Mouse (Mus musculus): ENCODE measurements around the gene Igsf3. TPM values are rescaled to one million over a fixed set of nuclear protein-coding genes. Genes with fewer than 3 reads are reported as not detected.
"Not testable (repeated sequence)": the region's sequence is repeated elsewhere in the genome, so short reads cannot be mapped to it uniquely, and the experiment has no call there.

Igsf3 gene
- polyA plus RNA-seq, 1 experiment: 0.12 TPM

GRCm38 (mm10) chr3:101408953-101409750, 32.3 kb downstream of the Igsf3 start:
- Histone ChIP-seq H3K9me3 (ENCODE audit: control insufficient read depth, low read length) (no peaks in the 10 kb centered on the region), H3K4me3 (replicated peaks) (no peak overlapping the region), H3K27me3 (ENCODE audit: control insufficient read depth) (no peaks in the 10 kb centered on the region), H3K36me3 (ENCODE audit: control insufficient read depth) (no peaks in the 10 kb centered on the region), H3K4me1 (ENCODE audit: control insufficient read depth) (peaks cover 18% of the 10 kb centered on the region)
- no peak for TF ChIP-seq TAL1 (IDR thresholded peaks at IDR 0.05; ENCODE audit: low read length)
- no peak for TF ChIP-seq GATA1 (IDR thresholded peaks at IDR 0.05; ENCODE audit: low read length)

- Histone ChIP-seq H3K36me3 (ENCODE audit: control insufficient read depth) (no peaks in the 10 kb centered on the region), H3K9me3 (ENCODE audit: control insufficient read depth, low read length) (no peaks in the 10 kb centered on the region), H3K4me3 (replicated peaks) (no peak overlapping the region), H3K4me1 (ENCODE audit: control insufficient read depth) (peaks cover 15% of the 10 kb centered on the region), H3K27me3 (ENCODE audit: control insufficient read depth) (no peaks in the 10 kb centered on the region)
- TF ChIP-seq TAL1 (IDR thresholded peaks at IDR 0.05; ENCODE audit: low read length): no peak
- no peak for TF ChIP-seq GATA1 (IDR thresholded peaks at IDR 0.05; ENCODE audit: low read length)
Measured at GRCm38 (mm10) chr3:101410202-101410601, 33.3 kb downstream of the Igsf3 start.

GRCm38 (mm10) chr3:101410745-101411144, 33.9 kb downstream of the Igsf3 start:
- Histone ChIP-seq H3K27me3 (ENCODE audit: control insufficient read depth) (no peaks in the 10 kb centered on the region), H3K4me1 (ENCODE audit: control insufficient read depth) (peaks cover 13% of the 10 kb centered on the region), H3K36me3 (ENCODE audit: control insufficient read depth) (no peaks in the 10 kb centered on the region), H3K9me3 (ENCODE audit: control insufficient read depth, low read length) (no peaks in the 10 kb centered on the region), H3K4me3 (replicated peaks) (no peak overlapping the region)
- TF ChIP-seq GATA1 (IDR thresholded peaks at IDR 0.05; ENCODE audit: low read length) (no peak), TAL1 (IDR thresholded peaks at IDR 0.05; ENCODE audit: low read length) (no peak)

- Histone ChIP-seq H3K36me3 (ENCODE audit: control insufficient read depth) (no peaks in the 10 kb centered on the region), H3K9me3 (ENCODE audit: control insufficient read depth, low read length) (no peaks in the 10 kb centered on the region), H3K4me1 (ENCODE audit: control insufficient read depth) (peaks cover 11% of the 10 kb centered on the region), H3K27me3 (ENCODE audit: control insufficient read depth) (no peaks in the 10 kb centered on the region), H3K4me3 (replicated peaks) (no peak overlapping the region)
- TF ChIP-seq GATA1 (IDR thresholded peaks at IDR 0.05; ENCODE audit: low read length): no peak
Measured at GRCm38 (mm10) chr3:101411626-101412025, 34.7 kb downstream of the Igsf3 start.

- H3K36me3 ChIP-seq (ENCODE audit: control insufficient read depth): no peaks in the 10 kb centered on the region
- H3K4me1 ChIP-seq (ENCODE audit: control insufficient read depth): peaks cover 11% of the 10 kb centered on the region
- H3K4me3 ChIP-seq (replicated peaks): no peak overlapping the region
- H3K27me3 ChIP-seq (ENCODE audit: control insufficient read depth): no peaks in the 10 kb centered on the region
- TF ChIP-seq TAL1 (IDR thresholded peaks at IDR 0.05; ENCODE audit: low read length): no peak
- no peak for TF ChIP-seq GATA1 (IDR thresholded peaks at IDR 0.05; ENCODE audit: low read length)
- no peaks in the 10 kb centered on the region for H3K9me3 ChIP-seq (ENCODE audit: control insufficient read depth, low read length)
Measured at GRCm38 (mm10) chr3:101412115-101412514, 35.2 kb downstream of the Igsf3 start.

GRCm38 (mm10) chr3:101413013-101413412, 36.1 kb downstream of the Igsf3 start:
- H3K4me3 ChIP-seq (replicated peaks); H3K9me3 ChIP-seq (ENCODE audit: control insufficient read depth, low read length); H3K27me3 ChIP-seq (ENCODE audit: control insufficient read depth); H3K36me3 ChIP-seq (ENCODE audit: control insufficient read depth): not testable (repeated sequence)
- peaks cover 11% of the 10 kb centered on the region for H3K4me1 ChIP-seq (ENCODE audit: control insufficient read depth)

- Histone ChIP-seq H3K27me3 (ENCODE audit: control insufficient read depth) (no peaks in the 10 kb centered on the region), H3K4me3 (replicated peaks) (peak overlapping the region; percentile 28), H3K4me1 (ENCODE audit: control insufficient read depth) (peaks cover 47% of the 10 kb centered on the region), H3K9me3 (ENCODE audit: control insufficient read depth, low read length) (no peaks in the 10 kb centered on the region), H3K36me3 (ENCODE audit: control insufficient read depth) (no peaks in the 10 kb centered on the region)
- no peak for TF ChIP-seq GATA1 (IDR thresholded peaks at IDR 0.05; ENCODE audit: low read length)
- no peak for TF ChIP-seq TAL1 (IDR thresholded peaks at IDR 0.05; ENCODE audit: low read length)
Measured at GRCm38 (mm10) chr3:101418740-101419652, 42.1 kb downstream of the Igsf3 start.

GRCm38 (mm10) chr3:101419653-101419994, 42.7 kb downstream of the Igsf3 start:
- peaks cover 50% of the 10 kb centered on the region for H3K4me1 ChIP-seq (ENCODE audit: control insufficient read depth)
- H3K36me3 ChIP-seq (ENCODE audit: control insufficient read depth): no peaks in the 10 kb centered on the region
- peak overlapping the region; percentile 28 for H3K4me3 ChIP-seq (replicated peaks)
- H3K9me3 ChIP-seq (ENCODE audit: control insufficient read depth, low read length): no peaks in the 10 kb centered on the region
- no peaks in the 10 kb centered on the region for H3K27me3 ChIP-seq (ENCODE audit: control insufficient read depth)
- TF ChIP-seq TAL1 (IDR thresholded peaks at IDR 0.05; ENCODE audit: low read length): no peak
- no peak for TF ChIP-seq GATA1 (IDR thresholded peaks at IDR 0.05; ENCODE audit: low read length)

GRCm38 (mm10) chr3:101423188-101423587, 46.3 kb downstream of the Igsf3 start:
- Histone ChIP-seq H3K27me3 (ENCODE audit: control insufficient read depth) (no peaks in the 10 kb centered on the region), H3K36me3 (ENCODE audit: control insufficient read depth) (peaks cover 20% of the 10 kb centered on the region), H3K4me3 (replicated peaks) (no peak overlapping the region), H3K9me3 (ENCODE audit: control insufficient read depth, low read length) (no peaks in the 10 kb centered on the region), H3K4me1 (ENCODE audit: control insufficient read depth) (peaks cover 57% of the 10 kb centered on the region)
- no peak for TF ChIP-seq GATA1 (IDR thresholded peaks at IDR 0.05; ENCODE audit: low read length)
- TF ChIP-seq TAL1 (IDR thresholded peaks at IDR 0.05; ENCODE audit: low read length): no peak
